Mouse (Mus musculus): ENCODE results near the gene Aym1. TPM values are rescaled to one million over a fixed set of nuclear protein-coding genes. Genes with fewer than 3 reads are reported as not detected.

Gene Aym1
- polyA plus RNA-seq, 1 experiment, result not detected

GRCm38 (mm10) chr5:113380553-113380952 is 23.5 kb downstream of the Aym1 start:
- WGBS, result 72% methylated on average over 8 of the region's 8 CpGs
- H3K4me1 ChIP-seq (ENCODE audit: control insufficient read depth, insufficient read depth, insufficient read length, low read length), result no peaks in the 10 kb centered on the region
- TF ChIP-seq CTCF (IDR thresholded peaks at IDR 0.05; ENCODE audit: extremely low read depth, insufficient read length, insufficient replicate concordance, low read depth, low read length) (no peak), POLR2A (IDR thresholded peaks at IDR 0.05; ENCODE audit: low read depth, low read length) (no peak)

GRCm38 (mm10) chr5:113382580-113382979 is 25.5 kb downstream of the Aym1 start:
- H3K4me3 ChIP-seq (ENCODE audit: low read depth, low read length), result no peak overlapping the region

More at GRCm38 (mm10) chr5:113380553-113380952, 23.5 kb downstream of the Aym1 start:
- H3K27me3 ChIP-seq (ENCODE audit: control insufficient read depth, insufficient read depth, low read length), result no peaks in the 10 kb centered on the region
- no peaks in the 10 kb centered on the region for H3K36me3 ChIP-seq (ENCODE audit: control insufficient read depth, insufficient read depth, low read length)
- no peak overlapping the region for H3K4me3 ChIP-seq (ENCODE audit: low read depth, low read length)
- H3K27ac ChIP-seq (ENCODE audit: insufficient read depth, low read depth, low read length), result no peak overlapping the region

GRCm38 (mm10) chr5:113393766-113394165 is 36.7 kb downstream of the Aym1 start:
- H3K36me3 ChIP-seq (ENCODE audit: control insufficient read depth, insufficient read depth, low read length), result no peaks in the 10 kb centered on the region
- H3K4me3 ChIP-seq (ENCODE audit: low read depth, low read length), result no peak overlapping the region
- H3K27me3 ChIP-seq (ENCODE audit: control insufficient read depth, insufficient read depth, low read length), result no peaks in the 10 kb centered on the region
- TF ChIP-seq POLR2A (IDR thresholded peaks at IDR 0.05; ENCODE audit: low read depth, low read length), result no peak
- no peak for TF ChIP-seq CTCF (IDR thresholded peaks at IDR 0.05; ENCODE audit: extremely low read depth, insufficient read length, insufficient replicate concordance, low read depth, low read length)
- no peak overlapping the region for H3K27ac ChIP-seq (ENCODE audit: insufficient read depth, low read depth, low read length)
- 42% methylated on average over 8 of the region's 8 CpGs for WGBS
- no peaks in the 10 kb centered on the region for H3K4me1 ChIP-seq (ENCODE audit: control insufficient read depth, insufficient read depth, insufficient read length, low read length)

More at GRCm38 (mm10) chr5:113382580-113382979, 25.5 kb downstream of the Aym1 start:
- 74% methylated on average over 4 of the region's 4 CpGs for WGBS
- TF ChIP-seq CTCF (IDR thresholded peaks at IDR 0.05; ENCODE audit: extremely low read depth, insufficient read length, insufficient replicate concordance, low read depth, low read length), result no peak
- TF ChIP-seq POLR2A (IDR thresholded peaks at IDR 0.05; ENCODE audit: low read depth, low read length), result no peak
- Histone ChIP-seq H3K27ac (ENCODE audit: insufficient read depth, low read depth, low read length) (no peak overlapping the region), H3K36me3 (ENCODE audit: control insufficient read depth, insufficient read depth, low read length) (no peaks in the 10 kb centered on the region), H3K27me3 (ENCODE audit: control insufficient read depth, insufficient read depth, low read length) (no peaks in the 10 kb centered on the region), H3K4me1 (ENCODE audit: control insufficient read depth, insufficient read depth, insufficient read length, low read length) (no peaks in the 10 kb centered on the region)

DNA sequence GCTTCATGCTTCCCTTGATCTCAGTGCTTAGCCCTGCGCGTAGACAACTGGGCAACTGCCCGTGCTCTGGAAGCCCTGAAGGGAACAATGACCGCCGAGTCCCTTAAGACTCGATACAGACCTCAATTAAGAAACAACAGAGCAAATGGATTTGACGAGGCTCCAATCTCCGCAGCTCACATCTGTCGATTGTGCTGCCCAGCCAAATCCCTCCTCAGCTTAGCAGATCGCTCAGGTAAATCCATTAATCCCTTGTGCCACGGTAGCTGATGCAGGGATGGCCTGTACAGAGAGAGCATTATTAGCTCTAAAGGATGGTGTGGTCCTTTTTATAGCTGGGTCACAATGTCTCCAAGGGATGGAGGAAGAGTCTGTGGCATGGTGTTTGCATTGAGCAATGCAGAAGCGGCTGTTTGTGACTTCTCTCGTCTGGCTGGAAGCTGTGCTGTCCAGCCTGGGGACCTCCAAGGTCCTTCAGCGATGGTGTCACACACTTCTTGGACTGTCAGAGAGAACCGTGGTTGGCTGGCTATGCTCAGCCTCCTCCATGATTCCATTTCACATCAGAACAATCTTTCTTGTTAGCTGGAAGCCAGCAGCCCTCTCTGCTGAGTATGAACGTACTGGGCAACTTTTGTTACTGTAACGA is 39.3 kb downstream of the Aym1 start:
- Histone ChIP-seq H3K27me3 (ENCODE audit: control insufficient read depth, insufficient read depth, low read length) (no peaks in the 10 kb centered on the region), H3K27ac (ENCODE audit: insufficient read depth, low read depth, low read length) (no peak overlapping the region), H3K4me1 (ENCODE audit: control insufficient read depth, insufficient read depth, insufficient read length, low read length) (no peaks in the 10 kb centered on the region), H3K36me3 (ENCODE audit: control insufficient read depth, insufficient read depth, low read length) (no peaks in the 10 kb centered on the region), H3K4me3 (ENCODE audit: low read depth, low read length) (no peak overlapping the region)
- TF ChIP-seq CTCF (IDR thresholded peaks at IDR 0.05; ENCODE audit: extremely low read depth, insufficient read length, insufficient replicate concordance, low read depth, low read length), result no peak
- no peak for TF ChIP-seq POLR2A (IDR thresholded peaks at IDR 0.05; ENCODE audit: low read depth, low read length)
- WGBS, result 79% methylated on average over 17 of the region's 17 CpGs

- Histone ChIP-seq H3K4me1 (ENCODE audit: control insufficient read depth, insufficient read depth, insufficient read length, low read length) (no peaks in the 10 kb centered on the region), H3K27me3 (ENCODE audit: control insufficient read depth, insufficient read depth, low read length) (no peaks in the 10 kb centered on the region), H3K36me3 (ENCODE audit: control insufficient read depth, insufficient read depth, low read length) (no peaks in the 10 kb centered on the region), H3K4me3 (ENCODE audit: low read depth, low read length) (no peak overlapping the region), H3K27ac (ENCODE audit: insufficient read depth, low read depth, low read length) (no peak overlapping the region)
- TF ChIP-seq POLR2A (IDR thresholded peaks at IDR 0.05; ENCODE audit: low read depth, low read length) (no peak), CTCF (IDR thresholded peaks at IDR 0.05; ENCODE audit: extremely low read depth, insufficient read length, insufficient replicate concordance, low read depth, low read length) (no peak)
- 70% methylated on average over 17 of the region's 17 CpGs for WGBS
Measured at GRCm38 (mm10) chr5:113397443-113398317, 40.6 kb downstream of the Aym1 start.

GRCm38 (mm10) chr5:113402702-113403101 is 45.6 kb downstream of the Aym1 start:
- H3K4me1 ChIP-seq (ENCODE audit: control insufficient read depth, insufficient read depth, insufficient read length, low read length), result no peaks in the 10 kb centered on the region
- no peaks in the 10 kb centered on the region for H3K27me3 ChIP-seq (ENCODE audit: control insufficient read depth, insufficient read depth, low read length)
- 56% methylated on average over 11 of the region's 11 CpGs for WGBS
- TF ChIP-seq CTCF (IDR thresholded peaks at IDR 0.05; ENCODE audit: extremely low read depth, insufficient read length, insufficient replicate concordance, low read depth, low read length) (no peak), POLR2A (IDR thresholded peaks at IDR 0.05; ENCODE audit: low read depth, low read length) (no peak)
- H3K36me3 ChIP-seq (ENCODE audit: control insufficient read depth, insufficient read depth, low read length), result no peaks in the 10 kb centered on the region
- H3K4me3 ChIP-seq (ENCODE audit: low read depth, low read length), result no peak overlapping the region
- H3K27ac ChIP-seq (ENCODE audit: insufficient read depth, low read depth, low read length), result no peak overlapping the region

DNA sequence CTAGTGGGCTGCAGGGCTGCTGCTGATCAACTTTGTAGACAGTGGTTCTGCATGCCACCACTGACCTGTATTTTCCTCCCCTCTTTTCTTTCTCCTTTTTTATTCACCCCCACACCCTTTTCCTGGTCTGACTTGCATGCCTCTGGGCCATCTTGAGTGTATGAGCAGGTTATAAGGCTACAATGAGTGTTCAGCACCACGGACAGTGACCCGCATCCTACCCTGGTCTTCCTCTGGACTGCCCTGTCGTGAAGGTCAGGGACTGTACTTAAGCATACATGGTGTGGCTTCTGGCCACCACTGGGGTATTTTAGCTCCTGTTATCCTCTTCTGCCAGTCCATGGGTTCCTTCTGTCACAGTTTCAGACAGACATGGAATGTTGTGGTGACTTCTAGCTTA is 50.3 kb downstream of the Aym1 start:
- no peak overlapping the region for H3K4me3 ChIP-seq (ENCODE audit: low read depth, low read length)
- H3K4me1 ChIP-seq (ENCODE audit: control insufficient read depth, insufficient read depth, insufficient read length, low read length), result no peaks in the 10 kb centered on the region
- WGBS, result 4% methylated on average over 3 of the region's 3 CpGs
- H3K27me3 ChIP-seq (ENCODE audit: control insufficient read depth, insufficient read depth, low read length), result no peaks in the 10 kb centered on the region
- TF ChIP-seq POLR2A (IDR thresholded peaks at IDR 0.05; ENCODE audit: low read depth, low read length) (no peak), CTCF (IDR thresholded peaks at IDR 0.05; ENCODE audit: extremely low read depth, insufficient read length, insufficient replicate concordance, low read depth, low read length) (no peak)
- no peak overlapping the region for H3K27ac ChIP-seq (ENCODE audit: insufficient read depth, low read depth, low read length)
- no peaks in the 10 kb centered on the region for H3K36me3 ChIP-seq (ENCODE audit: control insufficient read depth, insufficient read depth, low read length)

Other genes with a start within 250 kb of the Aym1 start
- 24.2 and 70.8 TPM in 2 replicates for gene 2900026A02Rik, start 136.1 kb upstream of the Aym1 start, polyA plus RNA-seq (2012; rRNA removed)
- not detected in 2 replicates for gene Tmem211, start 130.4 kb upstream of the Aym1 start, polyA plus RNA-seq (2012; rRNA removed)
- gene Sgsm1, start 46.5 kb upstream of the Aym1 start, polyA plus RNA-seq (2012; rRNA removed), result 3.1 and 4.8 TPM in 2 replicates
- 3.5 and 4.9 TPM in 2 replicates for gene Wscd2, start 133.0 kb downstream of the Aym1 start, polyA plus RNA-seq (2012; rRNA removed)